Mouse (Mus musculus) thymus, postnatal 10 days (tissue): ENCODE measurements around the gene Slc44a1.

Experiments used
- DNase-seq, 2 experiments: peaks; one replicate each; pipeline ENCODE4 v3.0.0; 2021; ENCODE audit warnings: low spot score in 2 of 2

Slc44a1 gene

DNA sequence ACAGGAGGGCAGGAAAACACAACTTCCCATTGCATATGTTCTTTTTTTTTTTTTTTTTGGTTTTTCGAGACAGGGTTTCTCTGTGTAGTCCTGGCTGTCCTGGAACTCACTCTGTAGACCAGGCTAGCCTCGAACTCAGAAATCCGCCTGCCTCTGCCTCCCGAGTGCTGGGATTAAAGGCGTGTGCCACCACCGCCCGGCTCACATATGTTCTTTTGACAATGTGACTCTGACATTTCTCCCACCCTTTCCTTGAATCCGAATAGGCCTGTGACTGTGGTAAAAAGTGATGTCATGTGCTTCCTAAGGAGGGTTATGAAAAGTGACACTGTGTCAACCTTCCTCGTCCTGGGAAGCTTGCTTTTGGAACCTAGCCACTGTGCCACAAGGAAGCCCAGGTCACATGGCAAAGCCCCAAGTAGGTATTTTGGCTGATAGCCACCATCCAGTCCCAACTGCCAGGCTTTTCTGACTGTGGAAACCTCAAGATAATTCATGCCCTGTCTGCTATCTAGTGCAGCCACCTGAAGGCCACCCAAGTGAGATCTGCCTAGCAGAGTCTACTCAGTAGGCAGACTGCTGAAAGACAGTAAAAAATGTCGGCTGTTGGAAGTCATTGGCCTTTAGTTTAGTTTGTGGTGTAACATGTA, 8.5 kb upstream of the Slc44a1 start:
- no peak for DNase-seq

DNA sequence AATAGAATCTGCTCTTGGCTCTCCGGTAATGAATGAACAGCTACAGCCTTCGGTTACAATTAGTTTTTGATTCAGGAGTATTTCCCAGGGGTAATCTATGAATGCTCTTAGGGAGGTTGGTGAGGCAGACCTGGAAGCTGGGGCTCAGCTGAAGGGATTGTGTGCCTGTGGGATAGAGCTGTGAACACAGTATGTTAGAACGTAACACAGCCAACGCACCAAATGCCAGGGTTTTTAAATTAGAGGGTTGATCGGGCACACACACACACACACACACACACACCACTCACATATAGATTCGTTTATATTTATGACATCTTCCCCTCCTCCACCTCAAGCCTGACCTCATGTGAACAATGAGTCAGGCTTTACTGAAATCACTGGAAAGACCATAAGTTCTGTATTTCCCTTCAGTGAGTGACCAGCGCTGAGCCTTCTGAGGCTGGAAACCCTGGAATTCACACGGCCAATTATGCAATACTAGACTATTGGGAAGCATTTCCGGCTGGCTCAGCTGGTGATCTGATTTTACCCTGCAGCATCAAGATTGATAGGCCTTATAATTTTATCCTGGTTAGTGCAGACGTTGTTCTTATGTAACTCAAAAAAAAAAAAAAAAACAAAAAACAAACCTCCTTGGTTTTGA, 3.0 kb upstream of the Slc44a1 start:
- no peak for DNase-seq

DNA sequence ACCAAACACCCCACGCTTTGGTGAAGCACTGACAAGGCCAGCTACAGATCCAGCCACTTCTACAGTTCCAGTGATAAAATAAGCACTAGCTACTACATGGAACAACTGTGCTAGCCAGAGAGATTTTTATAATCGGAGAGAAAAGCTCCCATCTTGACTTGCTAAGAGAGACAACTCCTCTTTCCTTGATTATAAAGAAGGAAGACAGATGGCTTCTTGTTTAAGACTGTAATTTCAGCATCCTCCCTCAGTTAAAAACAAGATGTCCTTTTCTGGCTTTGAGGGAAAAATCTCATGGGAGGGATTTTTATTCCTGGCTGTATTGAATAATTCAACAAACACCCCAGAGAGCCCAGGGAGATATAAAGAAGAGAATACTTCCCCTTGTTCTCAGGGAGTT, 1.8 kb upstream of the Slc44a1 start:
- no peak for DNase-seq

DNA sequence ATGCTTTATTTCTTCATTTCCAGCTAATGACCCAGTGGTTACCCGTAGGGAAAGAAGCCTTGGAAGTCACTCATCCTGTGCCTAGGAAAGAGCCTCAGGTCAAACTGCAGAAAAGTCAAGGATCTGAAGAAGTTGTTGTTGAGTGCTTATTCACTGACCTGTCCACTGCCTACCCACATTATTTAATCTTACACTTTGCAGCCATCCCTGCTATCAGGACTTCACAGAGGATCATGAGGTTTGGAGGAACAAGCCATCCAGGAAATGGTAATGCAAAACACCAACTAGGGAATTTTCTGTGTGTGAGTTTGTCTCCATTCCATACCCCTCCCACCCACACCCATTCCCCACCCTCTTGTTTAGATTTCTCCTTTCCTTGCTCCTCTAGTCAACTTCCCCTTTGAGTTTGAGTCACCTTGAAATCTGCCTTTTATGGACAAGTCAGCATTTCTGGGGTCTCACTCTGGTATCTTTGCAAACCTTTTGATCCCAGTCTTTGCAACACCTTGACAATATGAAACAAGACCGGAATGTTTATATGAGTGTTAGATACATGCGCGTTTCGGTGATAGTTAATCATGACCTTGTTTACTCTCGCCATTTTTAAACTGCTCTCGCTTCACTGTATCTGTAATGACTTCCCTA, 1.3 kb upstream of the Slc44a1 start:
- DNase-seq: no peak

DNA sequence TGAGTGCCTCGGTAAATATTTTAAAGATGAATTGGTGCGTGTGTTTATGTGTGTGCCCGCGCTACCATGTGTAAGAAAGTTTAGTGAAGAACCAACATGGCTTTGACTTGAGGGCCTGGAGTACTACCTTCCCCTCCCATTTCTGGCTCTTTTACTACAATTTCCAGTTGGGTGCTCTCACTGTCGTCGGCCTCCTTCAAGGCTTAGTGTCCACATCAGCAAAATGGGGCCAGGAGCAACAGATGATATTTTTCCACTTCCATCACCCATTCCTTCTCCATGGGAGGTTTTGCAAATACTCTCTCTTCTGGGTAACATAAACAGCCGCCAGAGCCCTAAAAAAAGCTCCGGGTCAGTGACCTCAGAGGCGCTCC, 590 bp upstream of the Slc44a1 start:
- no peak for DNase-seq

DNA sequence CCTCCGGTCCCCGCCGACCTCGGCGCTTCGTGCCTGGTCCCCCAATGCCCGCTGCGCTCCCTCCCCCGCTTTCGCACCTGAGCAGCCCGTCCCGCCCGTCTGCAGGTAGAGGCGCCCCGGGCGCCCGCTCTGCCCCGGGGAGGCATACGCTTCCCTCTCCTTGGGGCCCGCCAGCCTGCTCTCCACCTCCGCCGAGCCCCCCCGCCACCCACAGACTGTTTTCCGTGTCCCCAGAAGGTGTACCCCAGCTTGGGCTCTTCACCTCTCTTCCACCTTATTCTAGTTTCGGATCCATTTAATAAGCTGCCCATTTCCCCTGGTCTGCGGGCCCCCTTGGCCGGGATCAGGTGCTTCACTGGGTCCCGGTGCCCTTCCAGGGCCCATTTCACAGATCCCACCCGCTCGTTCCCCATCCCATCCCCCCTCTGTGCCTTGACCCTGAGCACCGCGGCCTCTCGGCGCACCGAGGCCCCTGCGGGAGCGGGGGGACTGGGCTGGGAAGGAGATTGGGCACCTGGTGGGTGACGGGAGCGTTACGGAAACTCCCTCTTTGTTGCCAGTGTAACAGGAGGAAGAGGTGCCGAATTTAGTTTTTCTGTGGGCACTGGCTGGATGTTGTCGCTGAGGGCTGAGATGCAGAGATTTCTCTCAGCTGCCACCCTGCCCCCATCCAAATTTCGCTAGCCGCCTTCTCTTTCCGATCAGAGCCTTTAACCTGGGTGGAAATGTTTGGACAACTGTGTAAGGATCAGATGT, 781 bp downstream of the Slc44a1 start:
- peak; percentile 10 to 18 for DNase-seq

DNA sequence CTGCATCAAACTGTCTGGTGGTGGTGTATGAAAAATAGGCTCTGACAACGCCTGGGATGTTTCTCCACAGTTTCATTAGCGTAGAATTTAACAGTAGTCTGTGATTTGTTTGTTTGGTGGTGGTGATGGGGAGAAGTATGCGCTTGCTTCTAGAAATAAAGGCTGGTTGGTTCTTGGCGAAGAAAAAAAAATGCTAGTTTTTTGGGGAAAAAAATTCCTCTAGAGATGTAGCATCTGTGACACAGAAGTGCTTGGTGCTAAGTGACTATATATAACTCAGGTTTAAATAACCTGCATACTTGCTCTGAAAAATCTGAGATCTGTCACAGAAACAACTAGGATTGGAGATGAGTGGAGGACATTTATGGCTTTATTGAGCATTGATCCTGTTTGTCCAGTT, 1.5 kb downstream of the Slc44a1 start:
- no peak for DNase-seq

DNA sequence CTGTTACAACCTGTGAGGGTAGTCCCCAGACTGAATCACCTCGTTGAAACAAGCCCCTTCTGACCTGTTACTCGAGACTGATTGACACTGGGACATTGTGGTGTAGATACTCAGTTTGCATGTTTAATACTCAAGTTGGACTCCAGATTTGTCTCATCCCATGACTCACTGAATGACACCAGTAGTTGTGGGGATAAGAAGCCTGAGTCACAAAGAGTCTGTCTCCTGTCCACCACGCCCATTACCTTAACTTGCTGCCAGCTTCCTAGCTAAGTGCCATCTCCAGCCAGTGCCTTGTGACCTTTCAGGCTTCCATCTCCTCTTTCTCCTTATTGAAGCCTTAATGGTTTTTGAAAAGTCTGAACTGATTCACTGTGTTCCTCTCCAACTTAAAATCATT, 6.0 kb downstream of the Slc44a1 start:
- no peak for DNase-seq

DNA sequence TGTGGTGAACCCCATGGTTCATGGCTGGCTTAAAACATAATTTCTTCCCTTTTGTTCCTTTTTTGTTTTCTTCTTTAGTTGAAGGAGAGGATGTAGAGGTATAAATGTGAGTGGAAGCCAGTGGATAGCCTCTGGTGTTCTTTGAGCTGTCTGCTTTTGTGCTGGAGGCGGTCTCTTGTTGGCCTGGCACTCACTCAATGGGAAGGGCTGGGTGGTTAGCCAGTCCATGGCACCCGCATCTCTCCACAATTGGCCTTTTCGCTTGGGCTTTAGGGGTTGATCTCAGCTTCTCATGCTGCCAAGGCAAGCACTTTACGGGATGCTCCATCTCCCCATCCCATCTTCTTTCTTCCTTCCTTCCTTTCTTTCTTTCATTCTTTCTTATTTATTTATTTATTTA, 7.6 kb downstream of the Slc44a1 start:
- DNase-seq: no peak

DNA sequence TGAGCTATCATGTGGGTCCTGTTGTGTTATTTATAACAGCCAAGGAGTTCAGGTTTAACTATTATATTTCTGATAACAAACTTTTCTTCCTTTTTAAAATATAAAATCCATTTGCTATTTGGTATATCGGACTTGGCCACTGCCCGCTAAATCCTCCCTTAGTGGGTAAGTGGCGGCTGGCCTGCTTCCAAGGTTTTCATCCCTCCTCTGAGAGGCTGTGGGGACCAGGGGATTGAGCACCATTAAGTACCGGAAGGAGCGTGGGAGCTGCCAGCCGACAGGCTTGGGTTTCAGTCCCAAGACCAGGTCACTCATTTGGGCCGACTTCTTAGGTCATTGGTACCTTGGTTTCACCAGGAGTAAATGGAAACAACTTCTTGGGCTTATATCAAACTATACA, 10.5 kb downstream of the Slc44a1 start:
- DNase-seq: no peak

DNA sequence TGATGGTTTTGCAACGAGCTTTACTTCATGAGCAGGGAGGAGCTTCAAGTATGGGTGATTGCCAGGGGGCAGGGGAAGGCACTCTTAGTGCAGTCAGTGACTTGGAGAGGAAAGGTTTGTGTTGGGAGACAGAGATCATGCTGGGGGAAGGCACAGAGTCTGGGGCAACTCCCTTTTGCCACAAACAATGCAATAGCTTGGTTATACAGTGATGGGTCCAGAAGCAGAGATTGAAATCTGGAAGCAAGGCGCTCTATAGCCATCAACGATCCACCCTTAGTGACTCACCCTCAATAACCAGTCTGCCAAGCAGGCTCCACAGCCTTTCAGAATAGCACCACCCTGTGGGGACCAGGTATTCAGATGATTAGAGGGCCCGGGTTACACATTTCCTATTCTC, 11.7 kb downstream of the Slc44a1 start:
- no peak for DNase-seq

DNA sequence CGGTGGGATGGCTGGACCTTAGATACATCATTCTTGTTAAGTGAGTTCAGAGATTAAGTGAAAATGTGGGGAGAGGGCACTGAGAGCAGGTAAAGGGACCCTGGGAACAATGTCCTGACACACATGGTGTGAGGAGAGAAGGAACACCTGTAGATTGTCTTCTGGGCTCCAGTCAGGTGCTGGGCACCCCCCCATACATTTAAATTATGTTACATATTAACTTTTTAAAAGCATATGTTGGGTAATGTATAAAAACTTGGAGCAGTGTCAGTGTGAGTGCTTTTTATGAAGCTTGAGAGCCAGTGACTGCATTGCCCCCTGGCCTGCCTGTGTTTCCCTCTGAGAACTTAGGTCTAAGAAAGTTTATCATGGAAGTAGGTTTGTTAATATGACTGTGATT, 12.2 kb downstream of the Slc44a1 start:
- DNase-seq: no peak

DNA sequence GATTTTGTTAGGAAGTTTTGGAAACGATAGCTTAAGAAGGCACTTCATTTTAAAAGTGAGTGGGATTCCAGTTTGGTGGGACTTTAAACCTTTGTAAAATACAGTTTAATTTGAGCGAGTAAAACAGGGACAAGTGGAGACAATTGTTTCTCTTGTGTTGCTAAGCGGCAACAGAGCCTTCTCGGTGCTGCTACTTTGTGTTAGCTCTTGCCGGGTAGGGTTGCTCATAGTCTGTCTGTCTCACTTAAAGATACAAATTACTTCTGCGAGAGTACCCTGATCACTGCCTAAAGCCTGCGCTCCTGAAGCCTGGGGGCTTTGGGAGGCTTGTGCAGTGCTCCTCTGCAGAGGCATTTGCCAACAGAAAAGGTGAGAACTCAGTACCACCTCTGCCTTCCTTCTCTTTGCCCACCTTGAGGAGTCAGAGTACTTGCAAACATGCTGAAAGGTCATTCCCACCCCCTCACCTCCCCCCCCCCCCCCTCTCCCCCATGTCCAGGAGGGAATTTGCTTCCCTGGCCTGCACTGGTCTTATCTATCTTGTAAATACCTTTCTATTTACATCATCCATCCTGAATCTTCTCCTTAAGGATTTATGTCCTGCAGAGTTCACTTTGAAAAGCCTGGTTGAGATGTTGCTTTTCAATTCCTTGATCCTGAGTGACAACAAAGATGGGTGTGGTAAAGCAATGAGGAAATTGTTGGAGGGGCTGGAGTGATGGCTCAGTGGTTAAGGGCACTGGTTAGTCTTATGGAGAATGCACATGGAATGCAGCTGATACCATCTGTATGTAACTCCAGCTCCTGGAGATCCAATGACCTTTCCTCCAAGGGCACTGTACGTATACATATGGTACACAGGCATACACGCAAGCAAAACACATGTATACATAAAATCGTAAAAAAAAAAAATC, 13.0 kb downstream of the Slc44a1 start:
- DNase-seq: no peak

DNA sequence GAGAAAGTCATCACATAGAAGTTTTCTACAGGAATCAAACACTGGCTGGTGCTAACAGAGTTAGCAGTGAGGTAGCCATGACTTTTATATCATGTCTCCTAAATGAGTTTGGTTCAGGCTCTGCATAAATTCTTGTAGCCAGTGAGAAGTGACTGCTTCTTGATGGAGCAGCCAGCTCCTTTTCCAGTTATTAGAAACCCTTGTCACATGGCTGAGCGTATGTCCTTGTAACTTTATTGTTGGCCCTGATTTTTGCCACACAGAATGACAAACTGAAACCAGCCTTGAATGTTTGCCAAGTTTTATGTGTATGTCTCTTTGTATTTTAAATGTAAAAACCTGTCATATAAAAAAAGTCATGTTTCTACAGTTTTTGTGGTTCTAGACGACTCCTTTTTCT, 15.7 kb downstream of the Slc44a1 start:
- DNase-seq: no peak

DNA sequence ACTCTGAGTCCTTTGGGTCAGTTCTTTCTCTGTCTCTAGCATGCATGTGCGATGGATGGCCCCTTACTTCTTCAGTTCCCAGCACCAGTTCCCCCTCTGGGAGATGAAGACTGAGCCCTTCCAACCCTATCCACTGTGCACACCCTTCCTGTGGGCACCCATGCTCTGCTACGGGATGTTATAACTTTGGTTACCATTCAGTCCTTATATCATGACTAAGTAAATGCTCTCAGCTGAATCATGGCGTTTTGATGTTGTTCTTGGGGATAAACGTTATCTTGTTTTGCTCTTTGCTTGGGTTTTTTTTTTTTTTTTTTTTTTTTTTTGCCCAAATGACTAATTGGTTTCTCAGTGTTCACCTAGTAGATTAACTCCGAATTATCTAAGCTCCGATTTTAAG, 16.4 kb downstream of the Slc44a1 start:
- DNase-seq: no peak

DNA sequence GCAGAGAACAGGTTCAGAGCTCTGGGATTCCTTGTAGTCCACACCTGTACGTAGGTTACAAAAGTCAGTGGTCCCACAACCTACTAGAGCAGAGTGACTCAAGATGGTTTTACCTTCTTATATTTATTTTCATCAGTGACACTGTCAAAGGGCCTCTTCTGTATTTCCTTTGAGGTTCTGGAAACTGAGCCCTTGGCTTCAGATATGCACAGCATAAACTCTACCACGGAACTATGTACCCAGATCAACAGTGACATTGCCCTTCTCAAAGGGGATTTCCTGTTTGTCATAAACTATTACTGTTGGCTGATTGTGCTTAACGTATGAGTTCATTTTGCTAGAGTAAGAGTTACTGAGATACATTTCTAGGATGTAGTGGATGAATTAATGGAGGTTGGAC, 18.3 kb downstream of the Slc44a1 start:
- DNase-seq: no peak

DNA sequence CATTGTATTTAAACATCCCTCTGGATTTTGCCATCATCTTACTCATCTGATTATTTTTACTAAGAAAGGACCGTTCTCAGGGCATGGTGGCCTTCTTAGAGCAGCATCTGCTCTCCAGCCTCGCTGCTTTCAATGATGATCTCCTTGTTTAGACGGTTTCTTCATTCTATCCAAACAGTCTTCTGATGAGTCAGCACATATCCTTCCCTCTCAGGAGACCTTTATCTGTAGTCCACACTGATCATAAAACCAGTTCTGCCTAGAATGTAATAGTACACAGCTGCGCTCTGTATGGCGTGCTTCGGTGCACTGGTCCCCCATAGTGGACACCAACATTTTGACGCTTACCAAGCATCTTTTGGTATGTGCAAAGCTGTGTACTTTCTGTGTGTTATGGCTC, 19.5 kb downstream of the Slc44a1 start:
- no peak for DNase-seq

DNA sequence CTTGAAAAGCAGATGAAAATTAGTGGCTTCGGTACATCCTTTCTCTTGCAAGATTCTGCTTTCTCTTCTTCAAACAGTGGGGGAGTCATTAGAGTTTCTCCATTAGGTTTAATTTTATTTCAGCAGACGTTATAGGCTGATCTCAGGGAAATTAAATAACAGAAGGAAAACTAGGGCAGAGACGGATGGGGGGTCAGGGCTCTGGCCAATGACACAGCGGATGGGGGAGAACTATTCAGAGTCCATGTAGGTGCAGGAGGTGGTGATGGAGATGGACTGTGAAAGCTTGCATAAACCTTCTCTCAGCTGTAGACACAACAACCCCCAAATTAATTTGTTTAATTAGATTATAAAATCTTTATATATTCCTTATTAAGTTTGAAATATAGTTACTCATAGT, 20.8 kb downstream of the Slc44a1 start:
- DNase-seq: no peak

DNA sequence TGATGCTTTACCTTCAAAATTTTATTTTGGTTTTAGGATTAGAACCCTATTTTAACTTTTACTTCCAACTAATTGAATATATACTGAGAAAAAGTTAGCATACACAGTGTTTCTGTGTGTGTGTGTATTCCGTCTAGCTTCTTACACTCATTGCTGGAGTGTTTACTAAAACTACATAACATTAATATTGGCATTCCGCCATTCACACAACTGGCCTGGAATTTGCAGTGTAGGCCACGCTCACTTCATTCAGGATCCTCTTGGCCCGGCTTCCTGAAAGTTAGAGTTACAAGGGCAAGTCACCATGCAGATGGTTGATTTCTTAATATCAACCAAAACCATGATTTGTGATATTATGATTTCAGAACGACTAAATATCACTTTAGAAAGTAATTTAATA, 21.9 kb downstream of the Slc44a1 start:
- DNase-seq: no peak

DNA sequence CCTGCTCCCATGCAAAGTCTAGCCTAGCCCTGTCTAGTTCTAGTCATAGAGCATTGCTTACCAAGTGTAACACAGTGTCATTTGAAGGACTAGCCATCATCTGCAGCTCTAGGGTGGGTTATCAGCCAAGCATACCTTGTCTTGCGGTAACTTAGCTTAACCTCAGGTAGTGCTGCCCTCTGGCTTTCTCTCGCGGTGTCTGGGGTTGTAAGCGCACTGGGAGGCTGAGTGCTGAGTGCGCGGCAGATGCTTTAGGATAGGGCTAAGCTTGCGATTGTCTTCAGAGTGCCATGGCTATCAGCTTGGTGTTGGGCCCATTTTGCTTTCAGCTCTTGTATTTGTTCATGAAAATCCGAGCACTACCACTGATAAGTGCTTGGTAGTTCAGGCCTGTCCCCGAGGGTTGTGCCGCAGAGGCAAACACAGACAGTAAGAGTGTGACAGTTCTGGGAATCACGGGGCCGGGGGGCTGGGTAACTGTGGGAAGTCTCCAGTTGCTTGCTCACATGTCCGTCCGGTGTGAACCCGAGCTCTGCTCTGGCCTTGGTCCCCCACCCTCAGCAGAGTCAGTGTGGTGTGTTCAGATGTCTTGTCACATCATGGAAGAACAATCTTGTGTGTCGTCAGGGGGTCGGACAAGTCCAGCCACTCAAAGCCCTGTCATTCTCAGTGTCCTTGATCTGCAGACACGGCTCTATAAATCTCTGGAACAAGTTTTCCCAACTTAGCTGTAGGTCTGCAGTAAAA, 22.5 kb downstream of the Slc44a1 start:
- DNase-seq: no peak

DNA sequence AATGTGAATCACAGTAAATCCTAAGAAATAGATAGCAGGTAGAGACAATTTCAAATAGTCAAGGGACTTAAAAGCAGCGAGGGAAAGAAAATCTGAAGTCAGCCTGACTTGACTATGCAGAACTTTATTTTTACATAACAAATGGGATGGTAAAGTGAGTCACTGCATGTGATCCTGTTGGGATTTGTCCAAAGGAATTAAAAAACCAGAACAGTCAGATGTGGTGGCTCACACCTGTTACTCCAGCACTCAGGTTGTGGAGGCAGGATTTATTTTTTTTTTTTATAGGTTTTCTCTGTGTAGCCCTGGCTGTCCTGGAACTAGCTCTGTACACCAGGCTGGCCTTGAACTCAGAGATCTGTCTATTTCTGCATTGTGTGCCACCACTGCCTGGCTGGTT, 25.7 kb downstream of the Slc44a1 start:
- DNase-seq: no peak
